Mouse (Mus musculus) spleen, adult 12 weeks (tissue): ENCODE data around the gene Rimkla.

ENCODE experiments used
- DNase-seq: peaks from one replicate; pipeline ENCODE4 v3.0.0; 2022; ENCODE audit warnings: low spot score

Gene Rimkla

DNA sequence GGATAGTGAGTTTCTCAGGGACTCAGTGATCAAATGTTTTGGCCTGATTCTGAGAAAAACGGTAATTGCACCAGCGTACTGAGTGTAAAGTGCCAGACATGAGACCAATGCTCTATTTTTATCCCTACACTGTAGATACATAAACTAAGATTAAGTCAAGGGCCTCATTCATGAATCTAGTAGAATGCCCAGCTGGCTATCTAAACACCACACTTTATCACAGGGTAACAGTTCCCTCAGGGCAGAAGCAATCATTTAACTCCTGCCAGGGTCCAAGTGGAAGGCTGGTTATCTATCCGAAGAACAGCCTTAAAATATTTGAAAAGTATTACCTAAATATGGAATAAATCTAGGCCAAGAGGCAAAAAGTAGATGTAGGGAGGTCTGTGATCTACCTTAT is 74.5 kb downstream of the Rimkla start:
- no peak for DNase-seq

DNA sequence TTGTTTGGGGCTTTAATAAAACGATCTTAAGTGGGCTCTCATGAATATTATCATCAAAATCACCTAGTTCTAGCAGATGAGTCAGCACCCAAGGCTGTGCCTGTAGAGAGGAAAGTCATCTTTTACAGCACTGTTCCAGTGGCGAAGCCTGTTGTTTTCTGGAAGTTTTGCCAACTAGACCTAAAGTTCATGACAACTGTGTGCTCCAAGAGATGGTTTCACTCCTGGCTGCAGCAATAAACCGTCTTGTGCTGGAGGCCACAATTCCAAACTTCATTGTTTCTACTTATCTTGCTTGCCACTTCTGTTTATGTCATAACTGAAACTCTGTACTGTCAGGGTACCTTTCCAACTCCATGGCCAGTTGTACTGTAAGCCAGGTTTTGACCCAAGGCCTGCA is 75.2 kb downstream of the Rimkla start:
- DNase-seq, result no peak
